Comparison of ENCODE assay signal across 11 mouse cellular contexts in the genomic region with DNA sequence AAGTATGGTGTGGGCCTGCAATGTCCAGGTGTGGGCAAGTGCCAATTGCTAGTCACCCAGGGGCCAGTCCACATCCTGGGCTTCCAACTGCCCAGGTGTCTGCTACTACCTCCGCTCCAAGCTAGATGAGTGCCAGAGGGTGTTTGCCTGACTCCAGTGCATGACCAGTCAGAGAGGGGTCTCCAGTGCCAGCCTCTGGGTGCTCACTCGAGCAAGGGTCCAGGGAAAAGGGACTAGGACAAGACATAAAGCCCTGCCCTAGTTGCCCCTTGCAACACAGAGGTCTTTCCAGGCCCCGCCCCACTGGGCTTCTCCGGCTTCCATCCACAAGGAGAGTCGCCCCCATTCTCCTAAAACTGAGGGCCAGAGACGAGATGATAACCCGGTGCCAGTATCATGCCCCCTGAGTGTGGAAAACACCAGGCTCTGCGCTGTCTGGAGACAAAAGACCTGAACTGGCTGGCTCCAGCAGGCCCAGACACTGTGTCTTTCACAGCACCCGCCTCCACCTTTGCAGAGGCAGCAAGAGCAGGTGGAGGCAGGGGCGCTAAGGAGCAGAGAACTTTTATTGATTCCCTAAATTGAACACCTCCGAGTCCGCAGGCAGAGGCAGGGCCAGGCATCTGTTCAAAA. TPM values are rescaled to one million over a fixed set of nuclear protein-coding genes. Genes with fewer than 3 reads are reported as not detected.
A peak's percentile ranks its signal among the peaks of the same experiment; 100 is the strongest.
DNase-seq lines count a peak whose midpoint lies in the region; ATAC-seq and TF ChIP-seq lines count a peak whose summit lies in the region.
"Had no signal": no experiment of that assay in that cellular context is flagged by ENCODE, and none has a peak within 500 bp of the region (broad histone marks: within the 10 kb centered on the region; RNA-seq: fewer than 3 reads in every experiment).

No protein-coding gene starts in this region.

- peaks cover 99% of the 10 kb centered on the region for H3K27me3 ChIP-seq in hindbrain, embryonic 10.5 days (ENCODE audit: insufficient read depth, poor library complexity, severe bottlenecking)
- peaks cover 48% of the 10 kb centered on the region for H3K27me3 ChIP-seq in hindbrain, postnatal 0 days (ENCODE audit: insufficient read depth, low read length)
- peaks cover 76% of the 10 kb centered on the region for H3K27me3 ChIP-seq in forebrain, embryonic 11.5 days (ENCODE audit: control insufficient read depth, insufficient read depth, low read length)
- H3K27me3 ChIP-seq in limb, embryonic 12.5 days: peaks cover 91% of the 10 kb centered on the region

- H3K27ac ChIP-seq in hindbrain, embryonic 10.5 days: peak overlapping the region; percentile 72
- no peak overlapping the region for H3K27ac ChIP-seq in hindbrain, postnatal 0 days
- peak overlapping the region; percentile 37 for H3K27ac ChIP-seq in forebrain, embryonic 11.5 days (ENCODE audit: low read depth, low read length)
- H3K27ac ChIP-seq in limb, embryonic 12.5 days: 0 out of 2 replicates have a peak overlapping the region, but pooled peaks have one; percentile 37
- H3K27ac ChIP-seq: kidney, postnatal 0 days; liver, embryonic 14.5 days had no signal

- H3K9me3 ChIP-seq in hindbrain, embryonic 10.5 days: no peaks in the 10 kb centered on the region
- no peaks in the 10 kb centered on the region for H3K9me3 ChIP-seq in hindbrain, postnatal 0 days (ENCODE audit: low read length)
- no peaks in the 10 kb centered on the region for H3K9me3 ChIP-seq in forebrain, embryonic 11.5 days (ENCODE audit: control insufficient read depth, low read length)
- no peaks in the 10 kb centered on the region for H3K9me3 ChIP-seq in limb, embryonic 12.5 days

- DNase-seq in hindbrain, embryonic 10.5 days (ENCODE audit: low spot score): no peak
- no peak for DNase-seq in hindbrain, postnatal 0 days (ENCODE audit: low spot score)
- peak; percentile 48 for DNase-seq in ES-CJ7 (ENCODE audit: low read depth, low spot score)
- peak; percentile 57 for DNase-seq in forebrain, embryonic 11.5 days (ENCODE audit: low spot score)
- DNase-seq in urinary bladder, adult 2 months (ENCODE audit: low spot score): no peak
- DNase-seq in thymus, postnatal 4 days: no peak
- no peak for DNase-seq in adrenal gland, postnatal 14 days
- DNase-seq: heart, postnatal 4 days had no signal

- no peak overlapping the region for H3K4me2 ChIP-seq in hindbrain, postnatal 0 days (ENCODE audit: low read depth, low read length)
- H3K4me2 ChIP-seq in forebrain, embryonic 11.5 days (ENCODE audit: low read depth, low read length, severe bottlenecking): peak overlapping the region; percentile 24; the same call in 1 of the 2 replicates
- no peak overlapping the region for H3K4me2 ChIP-seq in limb, embryonic 12.5 days

- H3K9ac ChIP-seq in hindbrain, postnatal 0 days (replicated peaks; ENCODE audit: low read length): no peak overlapping the region
- no peak overlapping the region; the same call in 1 of the 2 replicates for H3K9ac ChIP-seq in forebrain, embryonic 11.5 days (ENCODE audit: low read length)
- H3K9ac ChIP-seq in limb, embryonic 12.5 days (replicated peaks): no peak overlapping the region
- H3K9ac ChIP-seq: liver, embryonic 14.5 days had no signal

- peaks cover 11% of the 10 kb centered on the region; the same call in 1 of the 2 replicates for H3K36me3 ChIP-seq in hindbrain, embryonic 10.5 days
- no peaks in the 10 kb centered on the region for H3K36me3 ChIP-seq in hindbrain, postnatal 0 days (ENCODE audit: insufficient read depth, low read length)
- H3K36me3 ChIP-seq in forebrain, embryonic 11.5 days (ENCODE audit: control insufficient read depth, insufficient read depth, low read length): no peaks in the 10 kb centered on the region
- H3K36me3 ChIP-seq in limb, embryonic 12.5 days: no peaks in the 10 kb centered on the region

- no peak for TF ChIP-seq CTCF in hindbrain, postnatal 0 days (IDR thresholded peaks at IDR 0.05; ENCODE audit: low read depth)

- peak overlapping the region; percentile 13; the same call in 1 of the 2 replicates for H3K4me3 ChIP-seq in hindbrain, embryonic 10.5 days
- no peak overlapping the region for H3K4me3 ChIP-seq in hindbrain, postnatal 0 days (ENCODE audit: low read length)
- H3K4me3 ChIP-seq in forebrain, embryonic 11.5 days (ENCODE audit: low read depth, low read length): no peak overlapping the region
- no peak overlapping the region for H3K4me3 ChIP-seq in limb, embryonic 12.5 days (replicated peaks)

- peaks cover 74% of the 10 kb centered on the region for H3K4me1 ChIP-seq in hindbrain, embryonic 10.5 days (replicated peaks)
- no peaks in the 10 kb centered on the region for H3K4me1 ChIP-seq in hindbrain, postnatal 0 days (ENCODE audit: insufficient read depth, low read length)
- peaks cover 12% of the 10 kb centered on the region; the same call in 1 of the 2 replicates for H3K4me1 ChIP-seq in forebrain, embryonic 11.5 days (replicated peaks; ENCODE audit: control insufficient read depth, insufficient read depth, low read length)
- H3K4me1 ChIP-seq in limb, embryonic 12.5 days (replicated peaks): peaks cover 26% of the 10 kb centered on the region

- ATAC-seq in hindbrain, postnatal 0 days: no peak
- no peak for ATAC-seq in forebrain, embryonic 11.5 days (replicated peaks; ENCODE audit: low FRiP score)
- no peak for ATAC-seq in limb, embryonic 12.5 days (ENCODE audit: insufficient number of reproducible peaks, insufficient read depth, low FRiP score, low TSS enrichment, low read depth)

- 25% methylated on average over 12 of the region's 12 CpGs for WGBS in hindbrain, embryonic 10.5 days
- WGBS in hindbrain, postnatal 0 days: 34% methylated on average over 12 of the region's 12 CpGs
- WGBS in forebrain, embryonic 11.5 days: 20% methylated on average over 12 of the region's 12 CpGs
- 21% methylated on average over 12 of the region's 12 CpGs for WGBS in limb, embryonic 12.5 days

RNA-seq across cellular contexts. Expression of a gene that starts 26.4 kb away (rescaled TPM):
- 83.4 and 86.4 TPM in 2 replicates for polyA plus RNA-seq in hindbrain, embryonic 10.5 days (2016; fragmentation: Nextera tagmentation; extraction: Ambion mirVana)
- total RNA-seq in hindbrain, postnatal 0 days (2014; rRNA removed): 33.2 and 43.1 TPM in 2 replicates
- polyA plus RNA-seq in hindbrain, postnatal 0 days (2015; fragmentation: Nextera tagmentation; extraction: Ambion mirVana): 74.2 and 75.4 TPM in 2 replicates
- polyA plus RNA-seq in forebrain, embryonic 11.5 days (2014; fragmentation: Nextera tagmentation; extraction: Ambion mirVana): 124 and 137 TPM in 2 replicates
- polyA plus RNA-seq in limb, embryonic 12.5 days (2016; fragmentation: Nextera tagmentation; extraction: Ambion mirVana): 71.8 and 76.9 TPM in 2 replicates
- polyA plus RNA-seq in urinary bladder, adult 2 months (2012; rRNA removed): 118 and 128 TPM in 2 replicates
- 91.5 and 106 TPM in 2 replicates for total RNA-seq in adrenal gland, postnatal 14 days (2021)

Comparison
In these comparisons a context has a peak if more than half of its experiments do, and no peak if none do; other contexts are left out.
1. DNase-seq: peak in ES-CJ7 (single experiment) and forebrain, embryonic 11.5 days (single experiment); none in hindbrain, embryonic 10.5 days (single experiment), hindbrain, postnatal 0 days (single experiment), urinary bladder, adult 2 months (single experiment), thymus, postnatal 4 days (single experiment) and adrenal gland, postnatal 14 days (single experiment).